Mouse (Mus musculus) retina, embryonic 14.5 days (tissue): ENCODE results near the gene Ppp1r8.

Experiments used
- DNase-seq: peaks from one replicate; pipeline ENCODE4 v3.0.0-alpha.2; 2015; ENCODE audit warnings: low spot score

Gene Ppp1r8

DNA sequence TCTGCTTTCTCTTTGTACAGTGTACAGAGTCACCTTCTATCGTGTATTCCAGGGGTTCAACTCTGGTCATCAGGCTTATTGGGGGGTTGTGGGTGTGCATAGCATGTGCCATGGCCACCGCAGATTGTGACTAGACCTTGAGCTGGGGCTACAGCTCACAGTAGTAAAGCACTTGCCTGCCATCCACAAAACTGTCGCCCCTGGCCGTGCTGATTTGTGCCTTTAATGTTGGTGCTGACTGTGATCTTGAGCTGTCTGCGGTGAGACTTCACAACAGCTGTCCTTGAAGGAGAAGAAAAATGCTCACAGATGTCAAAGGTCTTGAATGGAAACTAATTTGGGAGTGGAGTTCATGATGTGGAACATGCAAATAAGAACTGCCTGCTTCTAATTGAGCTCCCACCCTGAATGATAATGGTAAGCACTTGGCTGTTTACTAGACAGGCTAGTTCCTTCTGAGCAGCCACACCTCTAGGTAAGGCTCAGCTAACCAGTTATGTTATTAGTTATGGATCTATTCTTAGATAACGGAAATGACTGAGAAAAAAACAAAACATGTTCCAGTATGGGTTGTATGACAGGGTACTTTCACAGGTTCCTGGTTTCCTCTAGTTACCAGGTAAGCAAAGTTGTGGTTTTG is 64.3 kb downstream of the Ppp1r8 start:
- no peak for DNase-seq
